2 mouse cellular contexts compared by ENCODE assay signal in genomic region chr1:97771727-97772126, GRCm38 (mm10).
TF ChIP-seq lines count a peak whose summit lies in the region.

No protein-coding gene starts in this region.

TF ChIP-seq in MEL, 35 proteins besides CTCF, POLR2A, EP300 and RAD21 (continued from another document):
- TF ChIP-seq SMC3 (IDR thresholded peaks at IDR 0.05; ENCODE audit: low read depth, low read length), result no peak
- TF ChIP-seq GABPA (IDR thresholded peaks at IDR 0.05; ENCODE audit: low read depth, low read length), result no peak
- no peak for TF ChIP-seq MXI1 (IDR thresholded peaks at IDR 0.05; ENCODE audit: low read depth, low read length)
- TF ChIP-seq NRF1 (IDR thresholded peaks at IDR 0.05; ENCODE audit: insufficient read depth, low read depth, low read length, poor library complexity, severe bottlenecking), result no peak
- no peak for TF ChIP-seq ZKSCAN1 (IDR thresholded peaks at IDR 0.05; ENCODE audit: low read depth, low read length)
- no peak for TF ChIP-seq MAZ (IDR thresholded peaks at IDR 0.05; ENCODE audit: low read depth, low read length)
- TF ChIP-seq MAFK (IDR thresholded peaks at IDR 0.05; ENCODE audit: borderline replicate concordance, low read depth, low read length), result no peak
- TF ChIP-seq TAL1 (IDR thresholded peaks at IDR 0.05; ENCODE audit: low read length), result no peak
- no peak for TF ChIP-seq MEF2A (IDR thresholded peaks at IDR 0.05; ENCODE audit: extremely low read depth, insufficient replicate concordance, low read depth, low read length, poor library complexity, severe bottlenecking)
- peak; percentile 82 for TF ChIP-seq USF1 (IDR thresholded peaks at IDR 0.05; ENCODE audit: low read depth, low read length)
- no peak for TF ChIP-seq BHLHE40 (IDR thresholded peaks at IDR 0.05; ENCODE audit: borderline replicate concordance, low read depth, low read length)
- TF ChIP-seq ZNF384 (IDR thresholded peaks at IDR 0.05; ENCODE audit: low read depth, low read length), result no peak
- no peak for TF ChIP-seq ELF1 (IDR thresholded peaks at IDR 0.05; ENCODE audit: low read depth, low read length)
- TF ChIP-seq E2F4 (IDR thresholded peaks at IDR 0.05; ENCODE audit: borderline replicate concordance, low read depth, low read length), result no peak
TF ChIP-seq in MEL: peak in this region for 3.

TF ChIP-seq in myocyte, 11 proteins besides CTCF, POLR2A, EP300 and RAD21 (continued from another document):
- TF ChIP-seq MYOG (IDR thresholded peaks at IDR 0.05; ENCODE audit: control insufficient read depth in 1 of 3, insufficient read depth in 1 of 3, insufficient read length in 2 of 3, low read depth in 2 of 3), result no peak
- no peak for TF ChIP-seq TCF12 (IDR thresholded peaks at IDR 0.05; ENCODE audit: insufficient read depth, poor library complexity, severe bottlenecking)
- TF ChIP-seq MAX (IDR thresholded peaks at IDR 0.05; ENCODE audit: low read depth), result no peak
- no peak for TF ChIP-seq TCF3 (IDR thresholded peaks at IDR 0.05; ENCODE audit: insufficient read length, low read depth)
- no peak for TF ChIP-seq POLR2AphosphoS2 (IDR thresholded peaks at IDR 0.05; ENCODE audit: insufficient read length, low read depth)
